In the genomic region with DNA sequence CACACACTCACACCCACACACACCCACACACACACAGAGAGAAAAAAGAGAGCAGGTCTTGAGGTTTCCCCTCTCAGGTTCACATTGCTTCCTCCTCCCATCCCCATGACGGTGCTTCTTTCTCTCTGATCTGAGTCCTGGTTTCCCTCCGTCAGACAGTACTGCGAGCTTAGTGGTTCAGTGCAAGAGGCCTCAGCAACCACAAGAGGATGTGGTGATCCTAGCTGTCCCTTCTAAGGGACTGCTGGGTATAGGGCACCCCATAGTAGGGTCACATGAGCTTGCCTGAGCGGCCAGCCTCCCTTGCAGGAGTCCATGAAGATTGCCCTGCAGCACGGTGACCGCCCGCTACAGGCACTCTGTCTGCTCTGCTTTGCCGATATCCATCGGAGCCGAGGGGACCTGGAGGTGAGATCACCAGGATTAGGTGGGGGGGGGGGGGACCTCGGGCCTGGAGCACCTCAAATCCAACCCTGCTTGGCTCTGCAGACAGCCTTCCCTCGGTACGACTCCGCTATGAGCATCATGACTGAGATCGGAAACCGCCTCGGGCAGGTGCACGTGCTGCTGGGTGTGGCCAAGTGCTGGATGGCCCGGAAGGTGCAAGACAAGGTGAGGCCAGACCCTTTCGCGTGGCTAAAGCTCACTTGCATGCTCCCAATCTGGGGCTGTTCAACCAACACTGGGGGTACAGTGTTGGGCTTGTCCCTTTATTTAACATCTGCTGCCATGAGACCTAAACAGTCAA, we compare ENCODE assay signal across 11 mouse cellular contexts. TPM values are rescaled to one million over a fixed set of nuclear protein-coding genes. Genes with fewer than 3 reads are reported as not detected.
DNase-seq lines count a peak whose midpoint lies in the region; ATAC-seq lines count a peak whose summit lies in the region.
"Had no signal": no experiment of that assay in that cellular context is flagged by ENCODE, and none has a peak within 500 bp of the region (broad histone marks: within the 10 kb centered on the region; RNA-seq: fewer than 3 reads in every experiment).

No protein-coding gene starts in this region.

- peaks cover 18% of the 10 kb centered on the region for H3K4me1 ChIP-seq in hindbrain, embryonic 10.5 days (replicated peaks)
- H3K4me1 ChIP-seq in hindbrain, embryonic 13.5 days (replicated peaks), result peaks cover 5% of the 10 kb centered on the region
- peaks cover 69% of the 10 kb centered on the region for H3K4me1 ChIP-seq in megakaryocyte, embryonic 14.5 days

- DNase-seq in hindbrain, embryonic 10.5 days (ENCODE audit: low spot score), result no peak
- DNase-seq in 416B (ENCODE audit: low read depth) (peak; percentile 98), ZHBTc4 (ENCODE audit: low read depth, low spot score) (peak; percentile 85)
- DNase-seq in Muller cell, postnatal 12 days (ENCODE audit: inconsistent ontology term), result no peak
- no peak for DNase-seq in layer of hippocampus, adult 9-10 months (ENCODE audit: low spot score)
- no peak for DNase-seq in adrenal gland, adult 18-20 months (ENCODE audit: low spot score in 2 of 2)
- DNase-seq: kidney, postnatal 25 days had no signal

- H3K27me3 ChIP-seq in hindbrain, embryonic 10.5 days (ENCODE audit: insufficient read depth, poor library complexity, severe bottlenecking), result no peaks in the 10 kb centered on the region
- no peaks in the 10 kb centered on the region for H3K27me3 ChIP-seq in hindbrain, embryonic 13.5 days
- no peaks in the 10 kb centered on the region for H3K27me3 ChIP-seq in megakaryocyte, embryonic 14.5 days (replicated peaks)
- H3K27me3 ChIP-seq: embryonic facial prominence, embryonic 13.5 days had no signal

- no peaks in the 10 kb centered on the region for H3K9me3 ChIP-seq in hindbrain, embryonic 10.5 days
- H3K9me3 ChIP-seq in hindbrain, embryonic 13.5 days, result no peaks in the 10 kb centered on the region; the same call in 1 of the 2 replicates
- H3K9me3 ChIP-seq in megakaryocyte, embryonic 14.5 days, result peaks cover 4% of the 10 kb centered on the region; the same call in 1 of the 2 replicates
- H3K9me3 ChIP-seq: embryonic facial prominence, embryonic 13.5 days had no signal

- H3K9ac ChIP-seq in hindbrain, embryonic 13.5 days, result no peak overlapping the region
- H3K9ac ChIP-seq: embryonic facial prominence, embryonic 13.5 days had no signal

- 76% methylated on average over 21 of the region's 21 CpGs for WGBS in hindbrain, embryonic 10.5 days
- WGBS in hindbrain, embryonic 13.5 days, result 68% methylated on average over 21 of the region's 21 CpGs

- H3K4me3 ChIP-seq in hindbrain, embryonic 10.5 days, result no peak overlapping the region
- no peak overlapping the region for H3K4me3 ChIP-seq in hindbrain, embryonic 13.5 days
- peak overlapping the region; percentile 88 for H3K4me3 ChIP-seq in megakaryocyte, embryonic 14.5 days (replicated peaks)
- H3K4me3 ChIP-seq: embryonic facial prominence, embryonic 13.5 days had no signal

- H3K27ac ChIP-seq in hindbrain, embryonic 10.5 days, result peak overlapping the region; percentile 35; the same call in 1 of the 2 replicates
- no peak overlapping the region for H3K27ac ChIP-seq in hindbrain, embryonic 13.5 days
- H3K27ac ChIP-seq: embryonic facial prominence, embryonic 13.5 days had no signal

- H3K4me2 ChIP-seq in hindbrain, embryonic 13.5 days, result no peak overlapping the region
- H3K4me2 ChIP-seq: embryonic facial prominence, embryonic 13.5 days had no signal

- no peak for ATAC-seq in hindbrain, embryonic 13.5 days (ENCODE audit: low FRiP score)

- no peaks in the 10 kb centered on the region for H3K36me3 ChIP-seq in hindbrain, embryonic 10.5 days
- no peaks in the 10 kb centered on the region for H3K36me3 ChIP-seq in hindbrain, embryonic 13.5 days
- H3K36me3 ChIP-seq in megakaryocyte, embryonic 14.5 days (replicated peaks; ENCODE audit: low read length), result peaks cover 4% of the 10 kb centered on the region
- H3K36me3 ChIP-seq: embryonic facial prominence, embryonic 13.5 days had no signal

RNA-seq across cellular contexts. Expression of a gene that starts 7.4 kb away (rescaled TPM):
- polyA plus RNA-seq in hindbrain, embryonic 10.5 days (2016; fragmentation: Nextera tagmentation; extraction: Ambion mirVana), result 0.41 and 1.7 TPM in 2 replicates
- polyA plus RNA-seq in hindbrain, embryonic 13.5 days (2015; fragmentation: Nextera tagmentation; extraction: Ambion mirVana), result 0.99 and 1.6 TPM in 2 replicates
- 6.0 and 10.3 TPM in 2 replicates for polyA plus RNA-seq in megakaryocyte, embryonic 14.5 days (2012; ENCODE audit: insufficient read depth, low replicate concordance)
- total RNA-seq in adrenal gland, adult 18-20 months (2021), result 1 to 10 TPM in 1 of 2 experiments, under 1 TPM in 1; 0.93 to 1.6 TPM
- total RNA-seq: MEL had no signal

RNA-seq across cellular contexts. Expression of a gene that starts 11.0 kb away (rescaled TPM):
- 341 and 347 TPM in 2 replicates for polyA plus RNA-seq in hindbrain, embryonic 10.5 days (2016; fragmentation: Nextera tagmentation; extraction: Ambion mirVana)
- 238 and 241 TPM in 2 replicates for polyA plus RNA-seq in hindbrain, embryonic 13.5 days (2015; fragmentation: Nextera tagmentation; extraction: Ambion mirVana)
- 29.3 and 127 TPM in 2 replicates for polyA plus RNA-seq in megakaryocyte, embryonic 14.5 days (2012; ENCODE audit: insufficient read depth, low replicate concordance)
- 100 to 1,000 TPM; 197 to 212 TPM for total RNA-seq in adrenal gland, adult 18-20 months (2021)

RNA-seq across cellular contexts. Expression of a gene that starts 27.4 kb away (rescaled TPM):
- 21.3 and 25.8 TPM in 2 replicates for polyA plus RNA-seq in hindbrain, embryonic 10.5 days (2016; fragmentation: Nextera tagmentation; extraction: Ambion mirVana)
- 28.1 and 29.4 TPM in 2 replicates for polyA plus RNA-seq in hindbrain, embryonic 13.5 days (2015; fragmentation: Nextera tagmentation; extraction: Ambion mirVana)
- 28.0 and 30.3 TPM in 2 replicates for polyA plus RNA-seq in megakaryocyte, embryonic 14.5 days (2012; ENCODE audit: insufficient read depth, low replicate concordance)
- total RNA-seq in adrenal gland, adult 18-20 months (2021), result 10 to 100 TPM; 25.1 to 30.4 TPM

RNA-seq across cellular contexts. Expression of a gene that starts 39.4 kb away (rescaled TPM):
- 4.3 TPM in 2 replicates for polyA plus RNA-seq in hindbrain, embryonic 10.5 days (2016; fragmentation: Nextera tagmentation; extraction: Ambion mirVana)
- 3.5 and 3.9 TPM in 2 replicates for polyA plus RNA-seq in hindbrain, embryonic 13.5 days (2015; fragmentation: Nextera tagmentation; extraction: Ambion mirVana)
- 24.1 and 123 TPM in 2 replicates for polyA plus RNA-seq in megakaryocyte, embryonic 14.5 days (2012; ENCODE audit: insufficient read depth, low replicate concordance)
- total RNA-seq in adrenal gland, adult 18-20 months (2021), result 1 to 10 TPM; 5.3 to 9.9 TPM

Comparison
In these comparisons a context has a peak if more than half of its experiments do, and no peak if none do; other contexts are left out.
1. DNase-seq: peak in 416B (single experiment) and ZHBTc4 (single experiment); none in hindbrain, embryonic 10.5 days (single experiment), Muller cell, postnatal 12 days (single experiment), layer of hippocampus, adult 9-10 months (single experiment) and adrenal gland, adult 18-20 months (0 of 2).